Mouse (Mus musculus): ENCODE results near the gene Rnf181.

DNA sequence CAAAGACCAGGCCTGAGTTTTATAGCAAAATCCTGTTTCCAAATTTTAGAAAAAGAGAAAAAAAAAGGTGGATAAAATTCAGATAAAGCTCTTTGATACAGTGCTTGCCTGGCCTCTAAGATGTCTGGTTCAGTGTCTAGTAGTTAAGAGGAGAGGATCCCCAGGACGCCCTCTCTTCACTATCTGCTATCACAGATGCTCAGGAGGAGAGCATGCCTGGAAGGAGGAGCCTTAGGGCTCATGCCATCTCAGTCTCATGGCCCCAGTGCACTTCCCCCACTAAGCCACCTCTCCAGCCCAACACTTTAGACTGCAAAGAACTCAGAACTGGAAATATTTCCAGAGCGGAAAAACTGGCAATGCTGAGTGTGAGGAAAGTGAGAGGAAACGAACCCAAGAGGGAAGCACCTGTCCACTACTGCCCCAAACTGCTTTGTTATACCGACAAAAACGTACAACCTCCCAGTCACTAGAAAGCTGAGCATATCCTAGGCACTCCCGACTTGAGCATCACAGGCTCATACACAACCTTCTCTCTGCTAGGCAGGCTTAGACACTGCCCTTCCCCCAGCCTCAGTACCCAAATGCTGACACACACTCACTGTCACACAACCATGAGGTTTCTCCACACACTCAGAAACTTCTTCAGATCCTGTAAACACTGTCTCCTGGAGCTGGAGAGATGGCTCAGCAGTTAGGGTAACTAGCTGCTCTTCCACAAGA is 42.8 kb downstream of the Rnf181 start:
- no peak for TF ChIP-seq POLR2A (IDR thresholded peaks at IDR 0.05; ENCODE audit: borderline replicate concordance, control insufficient read depth, low read depth, low read length)
- no peak for TF ChIP-seq CTCF (IDR thresholded peaks at IDR 0.05; ENCODE audit: control insufficient read depth, insufficient read depth, low read length)
